Mouse (Mus musculus): ENCODE measurements at regions not wholly inside any gene's neighbourhood (a gene's known extent, or its start where the extent isn't known, plus 50 kb on each side); places are given as distances from the start of the nearest gene placed in this dataset.

DNA sequence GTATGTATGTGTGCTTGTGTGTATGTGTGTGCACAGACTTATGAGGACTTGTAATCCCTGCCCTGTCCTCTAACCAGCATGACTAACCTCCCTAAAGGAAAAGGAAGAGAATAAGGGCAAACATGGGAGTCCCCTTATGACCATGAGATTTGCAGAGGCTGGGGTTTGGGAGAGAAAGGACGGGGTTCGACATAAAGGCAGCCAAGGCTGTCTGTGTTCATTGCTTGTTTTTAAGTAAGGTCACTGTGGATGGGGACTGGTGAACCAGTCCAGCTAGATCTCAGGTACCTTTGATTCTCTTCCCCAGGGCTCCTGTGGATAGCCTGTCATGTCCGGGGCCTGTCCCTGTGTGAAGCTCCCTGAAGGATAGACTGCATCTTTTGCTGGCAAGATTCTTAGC is 55.6 kb downstream of the Irf2bp2 start:
- DNase-seq = no peak

- DNase-seq = peak; percentile 89
These were observed 56.7 kb downstream of the Irf2bp2 start for GRCm38 (mm10) chr8:126536928-126537618.

GRCm38 (mm10) chr8:126536132-126536927 is 57.5 kb downstream of the Irf2bp2 start:
- DNase-seq = peak; percentile 60

GRCm38 (mm10) chr8:126532284-126532974 is 57.6 kb upstream of the Tarbp1 start:
- peak; percentile 56 for DNase-seq

- DNase-seq = no peak
These were observed 56.6 kb upstream of the Tarbp1 start for GRCm38 (mm10) chr8:126531459-126531858.

GRCm38 (mm10) chr8:126529409-126529808 is 54.5 kb upstream of the Tarbp1 start:
- no peak for DNase-seq

GRCm38 (mm10) chr8:126528434-126529080 is 53.7 kb upstream of the Tarbp1 start:
- no peak for DNase-seq

GRCm38 (mm10) chr8:126526864-126527571 is 52.2 kb upstream of the Tarbp1 start:
- peak; percentile 90 for DNase-seq

DNA sequence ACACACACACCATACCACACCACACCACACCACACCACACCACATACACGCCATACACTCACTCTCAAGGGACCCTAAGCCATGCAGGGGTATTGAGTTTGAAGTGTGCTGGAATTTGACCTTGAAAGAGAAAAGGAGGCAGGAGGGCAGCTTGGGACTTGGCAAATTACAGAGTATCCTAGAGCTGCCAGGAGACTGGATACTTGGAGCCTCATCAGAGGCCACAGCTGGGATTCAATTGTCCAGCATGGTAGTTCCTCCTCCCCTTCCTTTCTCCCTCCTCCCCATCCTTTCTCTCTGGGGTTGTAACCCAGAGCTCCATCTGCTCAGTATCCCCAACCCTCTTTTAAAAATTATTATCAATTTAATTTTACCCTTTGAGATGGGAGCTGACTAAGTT is 50.7 kb upstream of the Tarbp1 start:
- DNase-seq = peak; percentile 70

Measured in lung, postnatal 10 days (tissue).